8 mouse cellular contexts compared by ENCODE assay signal in the genomic region with DNA sequence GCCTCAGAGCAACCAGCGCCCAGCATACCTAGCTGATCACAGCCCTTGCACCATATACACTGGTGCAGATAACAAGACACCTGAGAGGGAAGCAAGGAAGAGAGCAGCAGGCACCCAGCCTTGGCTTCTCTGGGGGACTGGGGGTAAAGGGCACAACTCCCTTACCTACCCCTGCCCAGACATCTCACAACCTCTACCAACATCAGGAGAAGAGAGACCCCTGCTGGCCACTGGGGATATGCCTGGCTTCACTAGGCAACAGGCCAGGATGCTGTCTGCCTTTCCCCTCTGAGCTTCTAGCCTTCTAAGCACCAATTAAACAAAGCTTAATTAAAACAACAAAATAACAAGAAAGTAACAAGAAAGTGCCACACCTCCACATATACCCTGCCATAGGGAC. TPM values are rescaled to one million over a fixed set of nuclear protein-coding genes. Genes with fewer than 3 reads are reported as not detected.
A peak's percentile ranks its signal among the peaks of the same experiment; 100 is the strongest.
DNase-seq lines count a peak whose midpoint lies in the region; ATAC-seq lines count a peak whose summit lies in the region.

No protein-coding gene starts in this region.

- peak; percentile 81 for DNase-seq in CD4-positive, CD25-positive, alpha-beta regulatory T cell, adult 2 months (ENCODE audit: low read depth, low spot score)
- peak; percentile 47 for DNase-seq in ES-CJ7 (ENCODE audit: low read depth, low spot score)
- DNase-seq in cerebellum, adult 18-20 months = peak; percentile 61 to 71
- peak; percentile 48 to 59 for DNase-seq in frontal cortex, postnatal 25 days (ENCODE audit: low spot score in 2 of 2)
- DNase-seq in layer of hippocampus, adult 9-10 months (ENCODE audit: low spot score) = peak; percentile 57
- DNase-seq in lung, postnatal 36 days = peak; percentile 67
- peak; percentile 30 to 55 for DNase-seq in spleen, postnatal 14 days (ENCODE audit: low spot score in 2 of 2)

- no peak for ATAC-seq in CD4-positive, CD25-positive, alpha-beta regulatory T cell, adult 4 months

RNA-seq across cellular contexts. Expression of gene Cacna1b, which starts 7.7 kb away (rescaled TPM):
- under 1 TPM; 0.06 to 0.22 TPM for polyA plus RNA-seq in CD4-positive, CD25-positive, alpha-beta regulatory T cell, adult 4 months (2017; shearing (Covaris generic))
